Mouse (Mus musculus): ENCODE data around the gene Wdsub1.

Wdsub1 gene

DNA sequence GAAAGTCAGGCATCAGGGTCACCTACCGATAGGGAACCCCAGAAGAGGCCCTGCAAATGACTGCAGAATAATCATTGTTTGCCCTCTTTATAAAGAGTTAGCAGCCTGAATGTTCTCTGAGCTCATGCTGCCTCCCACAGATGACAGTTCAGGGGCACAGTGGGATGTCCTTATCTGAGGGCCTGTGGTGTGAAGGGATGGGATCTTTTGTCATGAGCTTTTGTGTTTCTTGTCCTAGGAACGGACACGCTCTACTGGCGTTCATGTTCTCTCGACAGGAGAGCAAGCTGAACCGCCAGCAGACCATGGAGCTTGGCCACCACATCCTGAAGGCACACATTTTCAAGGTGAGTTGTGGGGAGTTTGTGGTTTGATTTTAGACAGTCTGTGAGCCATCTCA lies 76.4 kb downstream of the Wdsub1 start:
- no peak for DNase-seq (ENCODE audit: low spot score in 2 of 2)

DNA sequence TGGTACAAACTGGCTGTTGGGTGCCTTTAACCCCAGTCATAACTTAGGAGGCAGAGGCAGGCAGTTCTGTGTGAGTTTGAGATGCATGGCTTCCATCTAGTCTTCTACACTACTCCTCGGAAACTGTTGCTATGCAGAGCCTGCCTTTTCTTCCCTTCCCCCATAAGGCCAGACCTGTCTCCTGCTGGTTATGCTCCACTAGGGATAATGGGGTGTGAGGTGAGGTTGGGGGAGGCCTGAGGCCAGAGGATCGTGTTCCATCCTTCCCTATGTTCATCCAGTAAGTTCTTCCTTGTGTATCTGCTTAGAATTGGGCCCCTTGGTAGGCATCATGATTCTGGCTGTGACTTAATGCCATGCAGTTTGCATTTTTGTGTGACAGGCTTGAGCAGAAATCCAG lies 76.8 kb downstream of the Wdsub1 start:
- DNase-seq (ENCODE audit: low spot score in 2 of 2): no peak

GRCm38 (mm10) chr2:59802722-59803387 lies 79.5 kb downstream of the Wdsub1 start:
- no peak for DNase-seq (ENCODE audit: low spot score in 2 of 2)

Measured in urinary bladder, postnatal 36 days (tissue).